Mouse (Mus musculus) stomach, embryonic 15.5 days (tissue): ENCODE results near the gene Gm5136. TPM values are rescaled to one million over a fixed set of nuclear protein-coding genes. Genes with fewer than 3 reads are reported as not detected.

Source experiments
- ATAC-seq: fragments of 200-750 bp; cut with Nextera tagmentation; 2 replicates; pipeline ENCODE4 v1.8.0; 2017; ENCODE audit warnings: low read depth, moderate number of reproducible peaks, moderate TSS enrichment; ENCODE audit not compliant: insufficient read depth, low FRiP score
- H3K27ac ChIP-seq: fragments of 300-500 bp; sonication (generic); 2 replicates; pipeline ENCODE4 v1.5.1; 2015; ENCODE audit warnings: mild to moderate bottlenecking, inconsistent platforms
- H3K27me3 ChIP-seq: fragments of 300-500 bp; sonication (generic); replicated peaks from 2 replicates; pipeline ENCODE4 v1.6.1; 2015; ENCODE audit warnings: inconsistent platforms
- H3K36me3 ChIP-seq: fragments of 300-500 bp; sonication (generic); 2 replicates; pipeline ENCODE4 v1.6.1; 2015; ENCODE audit warnings: inconsistent platforms
- H3K4me1 ChIP-seq: fragments of 300-500 bp; sonication (generic); 2 replicates; pipeline ENCODE4 v1.6.1; 2015; ENCODE audit warnings: inconsistent platforms
- H3K4me2 ChIP-seq: fragments of 300-500 bp; sonication (generic); 2 replicates; pipeline ENCODE4 v1.6.1; 2015; ENCODE audit warnings: mild to moderate bottlenecking, inconsistent platforms
- H3K4me3 ChIP-seq: fragments of 300-500 bp; sonication (generic); replicated peaks from 2 replicates; pipeline ENCODE4 v1.5.1; 2015; ENCODE audit warnings: inconsistent platforms
- H3K9ac ChIP-seq: fragments of 300-500 bp; sonication (generic); 2 replicates; pipeline ENCODE4 v1.6.1; 2015; ENCODE audit warnings: inconsistent platforms
- H3K9me3 ChIP-seq: fragments of 300-500 bp; sonication (generic); 2 replicates; pipeline ENCODE4 v1.6.1; 2016; ENCODE audit warnings: inconsistent platforms
- WGBS: fragments of 180-500 bp; shearing (Covaris S2); methylation state at CpG from one replicate; pipeline ENCODE4 v1.1.7; 2015; 5-methylcytosine and 5-hydroxymethylcytosine counted together
- polyA plus RNA-seq: library from polyadenylated mRNA; unstranded; fragments of >200 nt; fragmentation: Nextera tagmentation; extraction: Ambion mirVana; gene quantifications from 2 replicates; pipeline ENCODE4 v1.2.1, GENCODE M21; 2015

Gm5136 gene
- polyA plus RNA-seq, 1 experiment from 2014 or later = not detected

DNA sequence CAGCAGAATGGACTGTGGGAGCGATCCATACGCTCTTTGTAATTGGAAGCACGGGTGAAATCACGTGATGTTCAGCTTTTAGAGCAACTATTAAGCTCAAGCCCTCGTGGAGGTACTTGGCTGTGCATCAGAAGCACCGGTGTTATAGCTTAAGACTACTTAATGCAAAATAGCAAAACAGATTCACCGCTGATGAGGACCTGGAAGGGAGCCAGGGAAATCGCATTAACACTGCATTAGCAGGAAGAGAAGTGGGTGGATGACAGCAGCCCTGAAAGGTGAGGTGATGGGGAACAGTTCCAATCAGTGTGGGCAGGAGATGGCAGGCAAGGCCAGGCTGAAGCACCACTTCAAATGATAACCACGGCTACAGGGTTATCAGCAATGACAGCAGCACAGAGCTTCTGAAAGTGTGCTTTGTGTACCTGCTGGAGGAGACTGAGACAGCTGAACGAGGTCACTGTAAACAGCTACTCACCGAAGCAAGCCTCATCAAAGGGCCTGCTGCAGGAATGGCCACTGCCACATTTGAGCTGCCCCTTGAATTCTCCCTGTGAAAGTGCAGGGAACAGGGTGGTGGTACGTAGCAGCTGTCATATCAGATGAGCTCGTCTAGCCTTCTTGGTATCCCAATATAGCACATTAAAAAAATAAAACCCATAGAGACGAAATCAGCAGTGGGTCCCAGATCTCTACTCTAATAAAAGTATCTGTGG, 20.1 kb downstream of the Gm5136 start:
- ATAC-seq = no peak
- Histone ChIP-seq H3K27me3 (no peaks in the 10 kb centered on the region), H3K9ac (no peak overlapping the region), H3K27ac (no peak overlapping the region), H3K9me3 (no peaks in the 10 kb centered on the region), H3K4me3 (no peak overlapping the region), H3K4me2 (no peak overlapping the region), H3K36me3 (no peaks in the 10 kb centered on the region), H3K4me1 (no peaks in the 10 kb centered on the region)
- 44% methylated on average over 14 of the region's 14 CpGs for WGBS

DNA sequence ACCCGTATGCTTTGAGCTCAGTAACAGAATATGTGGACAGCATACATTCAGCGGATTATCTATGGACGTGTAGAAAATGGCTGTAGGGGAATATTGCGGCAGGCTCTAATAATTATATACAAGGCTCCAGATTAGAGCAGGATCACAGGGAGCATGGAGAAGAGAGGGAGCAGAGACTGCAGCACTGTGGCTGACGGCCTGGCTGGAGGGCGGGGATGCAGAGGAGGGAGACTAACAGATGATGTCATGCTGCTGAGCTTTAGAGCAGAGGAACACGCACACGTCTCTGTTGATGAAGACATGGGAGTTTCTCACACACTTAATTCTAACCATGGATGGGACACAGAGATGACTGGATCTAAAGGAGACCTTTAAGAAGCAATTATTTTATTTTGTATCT, 22.9 kb downstream of the Gm5136 start:
- Histone ChIP-seq H3K27ac (no peak overlapping the region), H3K4me1 (no peaks in the 10 kb centered on the region), H3K9ac (no peak overlapping the region), H3K27me3 (no peaks in the 10 kb centered on the region), H3K9me3 (no peaks in the 10 kb centered on the region), H3K4me3 (no peak overlapping the region), H3K36me3 (no peaks in the 10 kb centered on the region), H3K4me2 (no peak overlapping the region)
- ATAC-seq = no peak
- 79% methylated on average over 8 of the region's 8 CpGs for WGBS

DNA sequence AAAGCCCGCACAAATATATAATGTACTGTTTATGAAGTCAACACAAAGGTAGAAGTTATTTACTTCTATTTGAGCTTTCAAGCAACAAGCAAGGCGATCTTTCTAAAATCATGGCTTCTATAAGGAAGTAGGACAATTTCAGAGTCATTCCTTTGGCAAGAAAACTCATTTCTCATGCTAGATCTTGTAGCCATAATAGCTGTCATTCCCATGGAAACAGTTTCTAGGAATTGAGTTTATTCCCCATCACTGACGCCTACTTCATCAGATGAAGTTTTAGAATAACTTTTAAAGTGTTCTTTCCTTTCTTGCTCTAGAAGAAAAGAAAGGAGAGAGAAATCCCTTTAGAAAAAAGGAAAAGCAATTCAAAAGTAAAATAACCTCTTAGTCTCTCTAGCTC, 31.0 kb downstream of the Gm5136 start:
- 83% methylated on average over 3 of the region's 3 CpGs for WGBS
- Histone ChIP-seq H3K4me3 (no peak overlapping the region), H3K4me2 (no peak overlapping the region), H3K9ac (no peak overlapping the region), H3K9me3 (no peaks in the 10 kb centered on the region), H3K27ac (no peak overlapping the region), H3K4me1 (no peaks in the 10 kb centered on the region), H3K36me3 (no peaks in the 10 kb centered on the region), H3K27me3 (no peaks in the 10 kb centered on the region)
- ATAC-seq = no peak

DNA sequence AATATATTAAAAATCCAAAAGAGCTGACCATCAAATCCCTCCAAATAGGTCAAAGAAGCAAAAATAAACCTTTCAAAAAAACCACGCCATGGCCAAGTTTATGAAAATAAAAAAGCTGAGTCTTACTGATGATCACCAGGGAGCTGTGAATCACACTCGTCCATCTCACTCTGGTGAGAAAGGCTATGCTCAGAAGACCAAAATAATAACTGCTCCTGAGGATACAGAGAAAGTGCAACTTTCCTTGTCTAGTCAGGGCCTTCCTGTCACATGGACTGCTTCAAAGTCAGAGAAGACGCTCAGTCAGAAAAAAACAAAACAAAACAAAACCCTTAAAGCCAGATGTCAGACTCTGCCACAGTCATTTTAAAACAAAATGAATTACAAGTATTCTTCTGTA, 39.7 kb downstream of the Gm5136 start:
- 66% methylated on average over 3 of the region's 3 CpGs for WGBS
- Histone ChIP-seq H3K4me1 (no peaks in the 10 kb centered on the region), H3K27me3 (no peaks in the 10 kb centered on the region), H3K36me3 (no peaks in the 10 kb centered on the region), H3K4me3 (no peak overlapping the region), H3K27ac (no peak overlapping the region), H3K9ac (no peak overlapping the region), H3K4me2 (no peak overlapping the region), H3K9me3 (no peaks in the 10 kb centered on the region)
- no peak for ATAC-seq

DNA sequence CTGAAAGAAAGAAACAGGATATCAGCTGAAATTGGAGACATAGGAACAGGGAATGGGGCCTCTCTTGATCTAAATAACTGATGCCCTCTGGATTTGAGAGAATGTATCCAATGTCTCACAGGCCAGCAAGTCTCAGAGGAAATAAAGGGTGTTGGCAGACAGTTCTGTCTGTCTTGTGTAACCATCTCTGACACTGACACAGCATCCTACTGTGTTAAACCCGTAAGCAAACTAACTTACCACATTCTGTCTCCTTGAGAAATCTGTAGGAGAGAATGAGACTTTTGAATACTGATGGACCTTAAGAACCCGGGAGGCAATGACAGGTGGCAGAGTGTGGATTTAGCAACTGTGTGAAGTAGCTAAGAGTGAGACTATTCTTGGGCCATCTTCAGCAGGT, 41.7 kb downstream of the Gm5136 start:
- H3K27me3 ChIP-seq = no peaks in the 10 kb centered on the region
- no peaks in the 10 kb centered on the region for H3K36me3 ChIP-seq
- H3K9ac ChIP-seq = no peak overlapping the region
- no peak overlapping the region for H3K4me2 ChIP-seq
- 76% methylated on average over 2 of the region's 2 CpGs for WGBS
- H3K4me3 ChIP-seq = no peak overlapping the region
- H3K27ac ChIP-seq = no peak overlapping the region
- no peaks in the 10 kb centered on the region for H3K4me1 ChIP-seq
- no peak for ATAC-seq
- H3K9me3 ChIP-seq = no peaks in the 10 kb centered on the region

DNA sequence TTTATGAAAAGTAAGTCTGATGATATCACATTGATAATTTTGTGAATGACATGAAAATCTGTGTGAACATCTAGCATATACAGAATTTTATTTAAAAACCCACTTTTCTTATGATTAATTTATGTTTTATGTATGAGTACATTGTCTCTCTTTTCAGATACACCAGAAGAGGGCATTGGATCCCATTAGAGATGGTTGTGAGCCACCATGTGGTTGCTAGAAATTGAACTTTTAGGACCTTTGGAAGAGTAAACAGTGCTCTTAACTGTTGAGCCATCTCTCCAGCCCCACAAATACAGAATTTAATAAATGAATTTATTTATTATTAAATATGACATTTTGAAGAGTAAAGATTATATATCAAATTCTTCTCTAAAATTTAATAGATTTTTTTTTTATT, 42.3 kb downstream of the Gm5136 start:
- no peaks in the 10 kb centered on the region for H3K27me3 ChIP-seq

DNA sequence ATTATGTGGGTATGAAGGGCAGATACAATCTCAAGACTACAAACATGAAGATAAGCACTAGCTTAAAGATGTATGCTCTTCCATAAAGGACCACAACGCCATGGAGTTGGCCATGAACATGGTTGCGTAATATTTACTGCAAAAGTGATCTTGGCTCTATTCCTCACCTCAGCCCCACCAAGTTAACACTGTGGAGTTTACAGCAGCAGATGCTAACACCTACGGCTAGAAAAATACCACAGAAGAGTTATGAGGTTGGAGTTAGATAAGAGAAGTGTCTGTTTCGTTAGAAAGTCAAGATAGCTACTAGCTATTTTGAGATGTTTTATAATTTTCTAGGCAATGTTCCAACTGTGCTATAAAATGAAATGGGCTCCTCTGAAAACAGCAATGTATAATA, 43.1 kb downstream of the Gm5136 start:
- no peak overlapping the region for H3K27ac ChIP-seq
- no peak overlapping the region for H3K9ac ChIP-seq
- no peaks in the 10 kb centered on the region for H3K9me3 ChIP-seq
- H3K4me2 ChIP-seq = no peak overlapping the region
- no peaks in the 10 kb centered on the region for H3K4me1 ChIP-seq
- no peak for ATAC-seq
- no peaks in the 10 kb centered on the region for H3K27me3 ChIP-seq
- no peak overlapping the region for H3K4me3 ChIP-seq
- WGBS = 69% methylated on average over 4 of the region's 4 CpGs
- no peaks in the 10 kb centered on the region for H3K36me3 ChIP-seq

More for the DNA sequence above, 42.3 kb downstream of the Gm5136 start:
- H3K9me3 ChIP-seq = no peaks in the 10 kb centered on the region
- H3K4me3 ChIP-seq = no peak overlapping the region
- H3K36me3 ChIP-seq = no peaks in the 10 kb centered on the region
- H3K4me2 ChIP-seq = no peak overlapping the region
- no peaks in the 10 kb centered on the region for H3K4me1 ChIP-seq
- no peak for ATAC-seq
- H3K27ac ChIP-seq = no peak overlapping the region
- H3K9ac ChIP-seq = no peak overlapping the region

DNA sequence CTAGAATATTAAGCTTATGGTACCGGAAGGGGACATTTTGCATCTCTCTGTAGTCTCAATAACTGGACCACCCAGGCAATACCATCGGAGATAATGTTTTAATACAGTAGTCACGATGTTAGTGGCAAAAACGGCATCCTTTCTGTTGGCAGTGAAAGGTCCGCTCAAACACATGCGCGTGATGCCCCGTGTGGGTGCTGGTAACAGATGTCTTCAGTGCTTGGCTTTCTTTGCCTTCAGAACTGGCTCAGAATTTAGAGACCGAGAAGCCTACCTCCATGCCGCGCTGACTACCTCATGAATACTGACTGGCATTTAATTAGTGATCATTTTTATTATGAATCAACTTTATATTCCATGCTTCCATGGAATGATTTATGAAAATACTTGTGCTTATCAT, 44.9 kb downstream of the Gm5136 start:
- WGBS = 93% methylated on average over 11 of the region's 11 CpGs
- no peak for ATAC-seq
- H3K27ac ChIP-seq = no peak overlapping the region

DNA sequence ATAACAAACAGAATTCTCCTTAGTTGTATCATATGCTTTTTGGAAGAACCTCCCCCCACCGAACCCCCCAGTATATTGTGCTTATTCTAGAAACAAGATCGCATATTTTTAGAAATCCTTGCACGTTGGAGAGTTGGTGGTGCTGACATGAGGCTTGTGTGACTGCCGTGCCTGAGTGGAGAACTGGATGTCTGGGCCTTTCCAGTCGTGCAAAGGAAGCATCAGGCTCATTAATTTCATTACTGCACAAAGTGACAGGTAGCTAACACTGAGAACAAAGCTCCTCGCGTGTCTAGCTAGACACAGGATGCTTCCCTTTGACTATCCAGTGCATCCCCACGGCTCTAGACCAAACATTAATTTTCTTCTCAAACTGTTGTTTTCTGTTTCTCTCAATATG, 47.1 kb downstream of the Gm5136 start:
- Histone ChIP-seq H3K4me2 (no peak overlapping the region), H3K9ac (no peak overlapping the region), H3K4me3 (no peak overlapping the region), H3K27ac (no peak overlapping the region), H3K36me3 (no peaks in the 10 kb centered on the region), H3K4me1 (no peaks in the 10 kb centered on the region), H3K27me3 (no peaks in the 10 kb centered on the region), H3K9me3 (no peaks in the 10 kb centered on the region)
- 57% methylated on average over 8 of the region's 8 CpGs for WGBS
- no peak for ATAC-seq

More for the DNA sequence above, 44.9 kb downstream of the Gm5136 start:
- H3K9me3 ChIP-seq = no peaks in the 10 kb centered on the region
- no peak overlapping the region for H3K4me3 ChIP-seq
- no peaks in the 10 kb centered on the region for H3K4me1 ChIP-seq
- H3K4me2 ChIP-seq = no peak overlapping the region
- no peaks in the 10 kb centered on the region for H3K36me3 ChIP-seq
- H3K27me3 ChIP-seq = no peaks in the 10 kb centered on the region
- no peak overlapping the region for H3K9ac ChIP-seq

DNA sequence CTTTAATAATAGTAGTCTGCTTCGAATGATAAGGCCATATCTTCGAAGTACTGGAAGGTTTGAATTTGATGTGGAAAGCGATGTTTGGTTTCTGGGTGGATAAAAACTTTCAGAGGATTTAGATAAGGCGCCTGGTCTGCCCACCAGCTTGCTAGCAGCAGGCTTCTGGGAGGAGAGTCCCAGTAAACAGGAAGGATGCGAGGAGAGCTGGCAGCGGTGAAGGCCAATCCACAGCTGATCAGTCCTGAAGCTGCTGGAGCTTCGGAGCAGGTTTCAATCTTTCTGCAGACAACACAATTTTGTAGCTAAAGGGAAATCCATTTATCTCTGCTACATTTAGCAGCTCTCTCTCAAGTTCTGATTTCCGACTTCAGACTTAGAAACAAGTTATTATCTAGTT, 47.9 kb downstream of the Gm5136 start:
- Histone ChIP-seq H3K9ac (no peak overlapping the region), H3K4me2 (no peak overlapping the region), H3K27ac (no peak overlapping the region), H3K4me3 (no peak overlapping the region), H3K36me3 (no peaks in the 10 kb centered on the region), H3K4me1 (no peaks in the 10 kb centered on the region), H3K9me3 (no peaks in the 10 kb centered on the region), H3K27me3 (no peaks in the 10 kb centered on the region)
- no peak for ATAC-seq
- WGBS = 60% methylated on average over 8 of the region's 8 CpGs

DNA sequence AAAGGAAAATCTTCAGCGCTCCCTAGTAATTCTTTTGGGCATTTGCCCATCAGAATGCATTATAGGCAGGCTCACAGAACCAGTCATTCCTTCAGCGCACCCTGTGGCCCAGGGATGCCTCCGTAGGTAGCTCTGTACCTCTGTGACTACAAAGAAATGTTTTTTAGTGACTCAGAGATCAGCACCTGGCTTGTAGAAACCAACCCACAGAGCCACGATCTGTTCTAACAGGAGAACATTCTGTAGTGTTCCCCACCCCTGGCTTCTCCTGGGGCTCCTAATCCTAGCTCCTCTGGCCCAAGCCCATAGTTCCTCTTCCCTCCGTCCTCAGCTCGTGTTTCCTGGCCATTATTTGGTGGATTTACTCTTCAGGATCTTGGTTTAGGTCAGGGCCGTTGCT, 50.8 kb downstream of the Gm5136 start:
- no peaks in the 10 kb centered on the region for H3K27me3 ChIP-seq

More for the DNA sequence above, 50.8 kb downstream of the Gm5136 start:
- ATAC-seq = no peak
- H3K27ac ChIP-seq = 0 out of 2 replicates have a peak overlapping the region, but pooled peaks have one; percentile 0
- no peak overlapping the region for H3K4me2 ChIP-seq
- H3K9ac ChIP-seq = no peak overlapping the region
- 68% methylated on average over 7 of the region's 7 CpGs for WGBS
- no peaks in the 10 kb centered on the region for H3K36me3 ChIP-seq
- H3K9me3 ChIP-seq = no peaks in the 10 kb centered on the region
- H3K4me3 ChIP-seq = no peak overlapping the region
- H3K4me1 ChIP-seq = no peaks in the 10 kb centered on the region
